Mouse (Mus musculus): ENCODE data around the gene Ugt1a7c.
"Not testable (repeated sequence)": the region's sequence is repeated elsewhere in the genome, so short reads cannot be mapped to it uniquely, and the experiment has no call there.

- not testable (repeated sequence) for TF ChIP-seq CTCF (conservative IDR thresholded peaks at IDR 0.05 in 1 of 2, IDR thresholded peaks at IDR 0.05 in 1 of 2; ENCODE audit: low read depth in 2 of 2, low read length in 2 of 2); EP300 (IDR thresholded peaks at IDR 0.05; ENCODE audit: low read length); CHD2 (IDR thresholded peaks at IDR 0.05; ENCODE audit: low read length); PAX5 (IDR thresholded peaks at IDR 0.05; ENCODE audit: low read length); KAT2A (IDR thresholded peaks at IDR 0.05; ENCODE audit: insufficient replicate concordance, low read length); POLR2A (IDR thresholded peaks at IDR 0.05; ENCODE audit: low read depth, low read length); USF1 (IDR thresholded peaks at IDR 0.05; ENCODE audit: low read depth, low read length)
These were observed 40.5 kb downstream of the Ugt1a7c start for GRCm38 (mm10) chr1:88135229-88135904.

Data from CH12.LX (cell line).